In genomic region chr5:90501752-90502151, GRCm38 (mm10) we compare ENCODE assay signal across 39 mouse cellular contexts. TPM values are rescaled to one million over a fixed set of nuclear protein-coding genes. Genes with fewer than 3 reads are reported as not detected.
"Had no signal": no experiment of that assay in that cellular context is flagged by ENCODE, and none has a peak within 500 bp of the region (broad histone marks: within the 10 kb centered on the region; RNA-seq: fewer than 3 reads in every experiment).

No protein-coding gene starts in this region.

- H3K36me3 ChIP-seq: heart, embryonic 10.5 days; heart, embryonic 12.5 days; heart, embryonic 13.5 days; heart, embryonic 15.5 days; hindbrain, embryonic 10.5 days; hindbrain, embryonic 12.5 days; hindbrain, embryonic 13.5 days; hindbrain, embryonic 15.5 days; intestine, embryonic 15.5 days; kidney, embryonic 15.5 days had no signal

- H3K9me3 ChIP-seq: heart, embryonic 10.5 days; heart, embryonic 12.5 days; heart, embryonic 13.5 days; heart, embryonic 15.5 days; hindbrain, embryonic 10.5 days; hindbrain, embryonic 12.5 days; hindbrain, embryonic 13.5 days; hindbrain, embryonic 15.5 days; intestine, embryonic 15.5 days; kidney, embryonic 15.5 days had no signal

- ATAC-seq: hindbrain, embryonic 16.5 days; hindbrain, postnatal 0 days; inflammation-experienced regulatory T-cells, adult 6 months; intestine, embryonic 15.5 days; intestine, embryonic 16.5 days; intestine, postnatal 0 days had no signal

- H3K4me2 ChIP-seq: heart, embryonic 11.5 days; heart, embryonic 12.5 days; heart, embryonic 13.5 days; heart, embryonic 15.5 days; hindbrain, embryonic 12.5 days; hindbrain, embryonic 13.5 days; hindbrain, embryonic 14.5 days; hindbrain, embryonic 15.5 days; intestine, embryonic 15.5 days; kidney, embryonic 15.5 days had no signal

- DNase-seq: heart, postnatal 10 days; heart, postnatal 14 days; heart, postnatal 36 days; heart, postnatal 4 days; kidney, adult 11 months; kidney, adult 18-20 months; kidney, adult 2 months; kidney, adult 8-10 months; kidney, adult 9 months; kidney, postnatal 10 days; kidney, postnatal 14 days; kidney, postnatal 25 days; kidney, postnatal 36 days; kidney, postnatal 4 days; layer of hippocampus, adult 9-11 months; layer of hippocampus, postnatal 36 days had no signal

- H3K9ac ChIP-seq: heart, embryonic 12.5 days; heart, embryonic 13.5 days; heart, embryonic 15.5 days; hindbrain, embryonic 12.5 days; hindbrain, embryonic 13.5 days; hindbrain, embryonic 14.5 days; hindbrain, embryonic 15.5 days; intestine, embryonic 15.5 days; kidney, embryonic 15.5 days had no signal

- H3K27me3 ChIP-seq: heart, embryonic 12.5 days; heart, embryonic 15.5 days; hindbrain, embryonic 12.5 days; hindbrain, embryonic 13.5 days; hindbrain, embryonic 15.5 days; intestine, embryonic 15.5 days; kidney, embryonic 15.5 days had no signal

- H3K27ac ChIP-seq: heart, embryonic 10.5 days; heart, embryonic 13.5 days; heart, embryonic 15.5 days; hindbrain, embryonic 10.5 days; hindbrain, embryonic 12.5 days; hindbrain, embryonic 13.5 days; hindbrain, embryonic 14.5 days; hindbrain, embryonic 15.5 days; hindbrain, postnatal 0 days; intestine, embryonic 15.5 days; kidney, embryonic 15.5 days; kidney, postnatal 0 days; layer of hippocampus, adult 2 months had no signal

- H3K4me1 ChIP-seq: heart, embryonic 12.5 days; hindbrain, embryonic 10.5 days; hindbrain, embryonic 12.5 days; hindbrain, embryonic 13.5 days; hindbrain, embryonic 15.5 days; intestine, embryonic 15.5 days; kidney, embryonic 15.5 days had no signal

- H3K4me3 ChIP-seq: heart, embryonic 10.5 days; heart, embryonic 12.5 days; heart, embryonic 13.5 days; heart, embryonic 15.5 days; hindbrain, embryonic 10.5 days; hindbrain, embryonic 12.5 days; hindbrain, embryonic 13.5 days; hindbrain, embryonic 15.5 days; intestine, embryonic 15.5 days; kidney, embryonic 15.5 days; layer of hippocampus, adult 2 months had no signal

RNA-seq across cellular contexts. Expression of gene Afp, which starts 11.2 kb away (rescaled TPM):
- polyA plus RNA-seq: hindbrain, embryonic 11.5 days had no signal

RNA-seq across cellular contexts. Expression of gene Afm, which starts 17.0 kb away (rescaled TPM):
- polyA plus RNA-seq: heart, embryonic 11.5 days; heart, embryonic 14.5 days; heart, embryonic 15.5 days; heart, postnatal 0 days; hindbrain, embryonic 10.5 days; hindbrain, embryonic 11.5 days; hindbrain, embryonic 12.5 days; hindbrain, embryonic 13.5 days; hindbrain, embryonic 14.5 days; hindbrain, embryonic 15.5 days; hindbrain, embryonic 16.5 days; hindbrain, postnatal 0 days; inflammation-experienced regulatory T-cells, adult 6 months had no signal

RNA-seq across cellular contexts. Expression of gene Alb, which starts 41.1 kb away (rescaled TPM):
- polyA plus RNA-seq: hindbrain, embryonic 10.5 days; hindbrain, embryonic 11.5 days; hindbrain, embryonic 12.5 days; hindbrain, embryonic 14.5 days; hindbrain, embryonic 16.5 days; hindbrain, postnatal 0 days; inflammation-experienced regulatory T-cells, adult 6 months had no signal

RNA-seq across cellular contexts. Expression of gene 5830473C10Rik, which starts 59.2 kb away (rescaled TPM):
- polyA plus RNA-seq: heart, embryonic 11.5 days; heart, embryonic 12.5 days; heart, embryonic 13.5 days; heart, embryonic 14.5 days; heart, embryonic 15.5 days; heart, embryonic 16.5 days; heart, postnatal 0 days; hindbrain, embryonic 11.5 days; hindbrain, embryonic 12.5 days; hindbrain, embryonic 13.5 days; hindbrain, embryonic 15.5 days; intestine, embryonic 15.5 days had no signal
